Mouse (Mus musculus) c-Kit-positive CD71-negative TER-119-negative erythroid progenitor cells, embryonic 14.5 days (primary cell): ENCODE measurements around the gene Zfand5.
"Not testable (repeated sequence)": the region's sequence is repeated elsewhere in the genome, so short reads cannot be mapped to it uniquely, and the experiment has no call there.

ENCODE experiments used
- DNase-seq: peaks from one replicate; pipeline ENCODE4 v3.0.0-alpha.2; 2013; ENCODE audit warnings: low read depth

Zfand5 gene

GRCm38 (mm10) chr19:21271741-21272654 is at the start of gene Zfand5:
Gene Zfand5 (plus strand): TSS chr19:21272278.
- peak; percentile 85 for DNase-seq

- no peak for DNase-seq
Observed at GRCm38 (mm10) chr19:21227131-21227530, 44.9 kb upstream of the Zfand5 start.

GRCm38 (mm10) chr19:21227754-21228153 is 44.3 kb upstream of the Zfand5 start:
- DNase-seq = no peak

GRCm38 (mm10) chr19:21248730-21249129 is 23.3 kb upstream of the Zfand5 start:
- not testable (repeated sequence) for DNase-seq

- no peak for DNase-seq
Observed at GRCm38 (mm10) chr19:21253846-21254245, 18.2 kb upstream of the Zfand5 start.

GRCm38 (mm10) chr19:21255920-21256319 is 16.2 kb upstream of the Zfand5 start:
- no peak for DNase-seq

GRCm38 (mm10) chr19:21259453-21259852 is 12.6 kb upstream of the Zfand5 start:
- no peak for DNase-seq

GRCm38 (mm10) chr19:21260280-21260679 is 11.8 kb upstream of the Zfand5 start:
- DNase-seq = no peak

GRCm38 (mm10) chr19:21271186-21271585 is 892 bp upstream of the Zfand5 start:
- peak; percentile 12 for DNase-seq

- DNase-seq = peak; percentile 30
Observed at GRCm38 (mm10) chr19:21272655-21273284, 692 bp downstream of the Zfand5 start.

- DNase-seq = no peak
Observed at GRCm38 (mm10) chr19:21273440-21273839, 1.4 kb downstream of the Zfand5 start.

- DNase-seq = peak; percentile 64
Observed at GRCm38 (mm10) chr19:21274181-21274591, 2.1 kb downstream of the Zfand5 start.

- DNase-seq = no peak
Observed at GRCm38 (mm10) chr19:21274714-21275113, 2.6 kb downstream of the Zfand5 start.

- DNase-seq = no peak
Observed at GRCm38 (mm10) chr19:21276317-21276716, 4.2 kb downstream of the Zfand5 start.

GRCm38 (mm10) chr19:21286421-21287097 is 14.5 kb downstream of the Zfand5 start:
- DNase-seq = no peak

- no peak for DNase-seq
Observed at GRCm38 (mm10) chr19:21297411-21297810, 25.3 kb downstream of the Zfand5 start.

- no peak for DNase-seq
Observed at GRCm38 (mm10) chr19:21301787-21302186, 29.7 kb downstream of the Zfand5 start.

- no peak for DNase-seq
Observed at GRCm38 (mm10) chr19:21307755-21308154, 35.7 kb downstream of the Zfand5 start.

GRCm38 (mm10) chr19:21310364-21310763 is 38.3 kb downstream of the Zfand5 start:
- DNase-seq = not testable (repeated sequence)

GRCm38 (mm10) chr19:21315701-21316100 is 43.6 kb downstream of the Zfand5 start:
- no peak for DNase-seq

- DNase-seq = no peak
Observed at GRCm38 (mm10) chr19:21319618-21320017, 47.5 kb downstream of the Zfand5 start.

GRCm38 (mm10) chr19:21325333-21325732 is 53.3 kb downstream of the Zfand5 start:
- no peak for DNase-seq

GRCm38 (mm10) chr19:21328951-21329350 is 56.9 kb downstream of the Zfand5 start:
- no peak for DNase-seq
